ENCODE assay signal across 20 mouse cellular contexts in the genomic region with DNA sequence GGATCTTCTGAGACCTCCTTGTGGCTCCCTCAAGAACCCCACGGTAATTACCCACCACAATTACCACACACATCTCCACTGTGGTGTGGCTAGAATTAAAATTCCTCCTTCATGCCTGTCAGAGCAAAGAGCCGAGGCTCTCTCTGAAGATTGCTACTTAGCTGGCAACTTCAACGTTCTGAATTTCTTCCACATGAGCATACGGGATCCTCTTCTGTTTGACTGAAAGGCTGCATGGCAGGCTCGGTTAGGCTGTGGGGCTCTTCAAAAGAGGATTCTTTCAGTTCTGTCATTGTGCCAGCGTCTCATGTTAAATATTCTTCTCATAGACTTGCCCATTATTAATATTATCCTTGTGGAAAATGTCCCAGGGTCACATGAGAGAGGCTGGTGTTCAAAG.
DNase-seq lines count a peak whose midpoint lies in the region; ATAC-seq lines count a peak whose summit lies in the region.
"Had no signal": no experiment of that assay in that cellular context is flagged by ENCODE, and none has a peak within 500 bp of the region (broad histone marks: within the 10 kb centered on the region; RNA-seq: fewer than 3 reads in every experiment).

No protein-coding gene starts in this region.

- intact Hi-C loops in heart, postnatal 10 days (cut with DNase I) = no loop called here

- no peaks in the 10 kb centered on the region for H3K4me1 ChIP-seq in heart, embryonic 10.5 days
- peaks cover 9% of the 10 kb centered on the region for H3K4me1 ChIP-seq in embryonic facial prominence, embryonic 14.5 days (ENCODE audit: control insufficient read depth, insufficient read depth, low read length)
- H3K4me1 ChIP-seq: embryonic facial prominence, embryonic 12.5 days; forebrain, embryonic 13.5 days; forebrain, embryonic 15.5 days had no signal

- H3K27me3 ChIP-seq in heart, embryonic 10.5 days (ENCODE audit: insufficient read depth, poor library complexity, severe bottlenecking) = no peaks in the 10 kb centered on the region; the same call in 1 of the 2 replicates
- no peaks in the 10 kb centered on the region for H3K27me3 ChIP-seq in embryonic facial prominence, embryonic 14.5 days (replicated peaks; ENCODE audit: control insufficient read depth, insufficient read depth, low read length)
- H3K27me3 ChIP-seq: embryonic facial prominence, embryonic 12.5 days; forebrain, embryonic 15.5 days; Patski had no signal

- peak; percentile 61 for DNase-seq in heart, embryonic 10.5 days (ENCODE audit: low spot score)
- no peak for DNase-seq in heart, postnatal 10 days
- peak; percentile 72 for DNase-seq in Muller cell, postnatal 12 days (ENCODE audit: inconsistent ontology term)
- peak; percentile 71 for DNase-seq in embryonic facial prominence, embryonic 14.5 days (ENCODE audit: low spot score)
- DNase-seq in adrenal gland, postnatal 25 days = no peak
- DNase-seq: adrenal gland, adult 8-10 months; adrenal gland, postnatal 14 days; cerebellum, adult 11 months; cerebellum, adult 18-20 months; cerebellum, adult 8-10 months; cerebellum, adult 9-11 months; cerebellum, postnatal 14 days; cerebellum, postnatal 36 days; embryo, embryonic 11 days; forebrain, postnatal 0 days had no signal

- H3K36me3 ChIP-seq in heart, embryonic 10.5 days = no peaks in the 10 kb centered on the region
- H3K36me3 ChIP-seq in embryonic facial prominence, embryonic 14.5 days (ENCODE audit: control insufficient read depth, insufficient read depth, low read length) = no peaks in the 10 kb centered on the region
- H3K36me3 ChIP-seq: embryonic facial prominence, embryonic 12.5 days; forebrain, embryonic 15.5 days had no signal

- H3K27ac ChIP-seq in heart, embryonic 10.5 days = no peak overlapping the region
- no peak overlapping the region for H3K27ac ChIP-seq in embryonic facial prominence, embryonic 14.5 days (replicated peaks; ENCODE audit: low read depth, low read length)
- H3K27ac ChIP-seq: embryonic facial prominence, embryonic 12.5 days; forebrain, embryonic 13.5 days; forebrain, embryonic 15.5 days had no signal

- H3K4me2 ChIP-seq in embryonic facial prominence, embryonic 14.5 days (ENCODE audit: low read depth, low read length) = no peak overlapping the region
- H3K4me2 ChIP-seq: embryonic facial prominence, embryonic 12.5 days; forebrain, embryonic 13.5 days; forebrain, embryonic 15.5 days had no signal

- H3K4me3 ChIP-seq in heart, embryonic 10.5 days = no peak overlapping the region
- H3K4me3 ChIP-seq in embryonic facial prominence, embryonic 14.5 days (ENCODE audit: low read depth, low read length) = no peak overlapping the region
- H3K4me3 ChIP-seq: embryonic facial prominence, embryonic 12.5 days; forebrain, embryonic 13.5 days; forebrain, embryonic 15.5 days had no signal

- 0 out of 2 replicates have a peak, but pooled peaks have one; percentile 33 for ATAC-seq in embryonic facial prominence, embryonic 14.5 days (ENCODE audit: low read depth)
- ATAC-seq: activated CD4-positive, CD25-positive, alpha-beta regulatory T cell, adult 4 months; forebrain, embryonic 13.5 days; forebrain, embryonic 15.5 days; forebrain, postnatal 0 days; Patski had no signal

- 82% methylated on average over 6 of the region's 6 CpGs for WGBS in heart, embryonic 10.5 days
- 41% methylated on average over 6 of the region's 6 CpGs for WGBS in embryonic facial prominence, embryonic 14.5 days

- H3K9ac ChIP-seq in embryonic facial prominence, embryonic 14.5 days (ENCODE audit: low read depth, low read length) = no peak overlapping the region
- H3K9ac ChIP-seq: embryonic facial prominence, embryonic 12.5 days; forebrain, embryonic 13.5 days; forebrain, embryonic 15.5 days; forebrain, postnatal 0 days had no signal

- H3K9me3 ChIP-seq in heart, embryonic 10.5 days = no peaks in the 10 kb centered on the region
- H3K9me3 ChIP-seq in embryonic facial prominence, embryonic 14.5 days (ENCODE audit: control insufficient read depth, low read length) = no peaks in the 10 kb centered on the region
- H3K9me3 ChIP-seq: embryonic facial prominence, embryonic 12.5 days; forebrain, embryonic 13.5 days; forebrain, embryonic 15.5 days had no signal

Comparison
In these comparisons a context has a peak if more than half of its experiments do, and no peak if none do; other contexts are left out.
1. DNase-seq: peak in heart, embryonic 10.5 days (single experiment), Muller cell, postnatal 12 days (single experiment) and embryonic facial prominence, embryonic 14.5 days (single experiment); none in heart, postnatal 10 days (0 of 2) and adrenal gland, postnatal 25 days (single experiment).